Mouse (Mus musculus) spleen, postnatal 10 days (tissue): ENCODE results near the gene Mkln1.

Source experiments
- DNase-seq, 2 experiments: peaks; one replicate each; pipeline ENCODE4 v3.0.0; 2021 to 2022; ENCODE audit warnings: low spot score in 2 of 2

Gene Mkln1

GRCm38 (mm10) chr6:31397775-31398430 lies 632 bp upstream of the Mkln1 start:
- DNase-seq: no peak

DNA sequence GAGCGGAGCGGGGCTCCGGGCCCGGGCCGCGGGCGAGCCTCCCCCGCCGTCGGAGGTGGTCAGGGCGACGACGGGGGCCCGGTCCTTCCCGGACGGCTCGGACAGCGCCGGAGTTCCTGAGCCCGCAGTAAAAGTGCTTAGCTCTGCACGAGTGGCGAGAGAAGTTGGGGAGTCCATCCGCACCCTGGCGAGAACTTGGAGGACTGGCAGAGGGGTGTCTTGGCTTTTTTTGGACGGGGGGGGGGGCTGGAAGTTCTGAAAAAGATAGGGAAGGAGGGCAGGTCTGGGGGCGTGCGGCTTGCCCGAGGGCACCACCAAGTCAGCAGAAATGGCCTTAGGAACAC lies 643 bp downstream of the Mkln1 start:
- DNase-seq: no peak

GRCm38 (mm10) chr6:31399566-31399965 lies 1.0 kb downstream of the Mkln1 start:
- DNase-seq: peak; percentile 47 to 55

DNA sequence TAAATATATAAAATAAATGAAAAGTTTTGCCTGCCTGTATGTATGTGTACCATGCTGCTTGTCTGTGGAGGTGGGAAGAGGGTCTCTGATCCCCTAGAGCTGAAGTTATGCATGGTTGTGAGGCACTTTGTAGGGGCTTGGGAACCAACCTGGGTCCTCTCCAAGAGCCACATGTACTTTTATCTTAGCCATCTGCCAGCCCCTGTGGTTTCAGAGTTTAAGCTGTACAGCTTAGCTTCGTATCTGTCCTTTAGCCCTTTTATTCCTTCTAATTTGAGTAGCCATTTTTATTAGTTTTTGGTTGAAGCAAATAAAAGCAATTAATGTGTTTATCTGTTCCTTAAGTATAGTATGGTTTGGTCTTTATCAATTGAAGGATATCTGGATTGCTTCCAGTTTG lies 12.5 kb downstream of the Mkln1 start:
- DNase-seq: no peak

DNA sequence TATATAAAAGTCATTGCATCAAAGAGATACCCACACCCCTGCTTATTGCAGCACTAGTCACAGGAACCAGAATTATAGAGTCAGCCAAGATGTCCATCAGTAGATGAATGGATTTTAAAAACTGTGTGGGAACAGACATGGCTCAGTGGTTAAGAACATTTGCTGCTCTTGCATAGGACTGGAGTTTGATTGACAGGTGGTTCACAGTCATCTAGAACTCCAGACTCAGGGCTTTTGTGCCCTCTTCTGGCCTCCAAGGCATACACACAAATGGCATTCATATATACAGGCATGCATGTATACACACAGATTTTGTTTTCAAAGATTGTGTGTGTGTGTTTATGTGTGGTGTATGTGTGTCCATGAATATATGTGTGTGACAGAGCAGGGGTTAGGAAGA lies 14.0 kb downstream of the Mkln1 start:
- no peak for DNase-seq

GRCm38 (mm10) chr6:31413556-31413955 lies 15.0 kb downstream of the Mkln1 start:
- DNase-seq: no peak

- no peak for DNase-seq
These were observed 15.8 kb downstream of the Mkln1 start for GRCm38 (mm10) chr6:31414303-31414702.

GRCm38 (mm10) chr6:31425428-31425827 lies 26.9 kb downstream of the Mkln1 start:
- no peak for DNase-seq

DNA sequence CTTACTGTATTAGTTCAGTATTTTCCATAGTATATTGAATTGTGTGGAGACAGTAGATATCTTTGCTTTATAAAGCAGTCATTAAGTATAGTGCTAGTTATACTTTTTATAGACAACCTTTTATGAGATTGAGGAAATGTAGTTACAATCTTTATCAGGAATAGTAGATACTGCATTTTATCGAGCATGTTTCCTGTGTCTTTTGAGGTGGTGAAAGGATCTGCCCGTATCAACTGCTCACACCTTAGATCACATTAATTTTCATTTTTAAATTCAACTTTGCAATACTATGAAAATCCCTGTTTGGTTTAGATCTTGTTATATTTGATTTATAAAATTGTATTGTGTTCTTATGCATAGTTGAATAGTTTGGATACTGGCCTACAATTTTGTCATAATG lies 38.7 kb downstream of the Mkln1 start:
- DNase-seq: no peak

- no peak for DNase-seq
These were observed 46.7 kb downstream of the Mkln1 start for GRCm38 (mm10) chr6:31445258-31445657.

GRCm38 (mm10) chr6:31453735-31454134 lies 55.2 kb downstream of the Mkln1 start:
- DNase-seq: peak in 1 of 2 experiments; percentile 23

DNA sequence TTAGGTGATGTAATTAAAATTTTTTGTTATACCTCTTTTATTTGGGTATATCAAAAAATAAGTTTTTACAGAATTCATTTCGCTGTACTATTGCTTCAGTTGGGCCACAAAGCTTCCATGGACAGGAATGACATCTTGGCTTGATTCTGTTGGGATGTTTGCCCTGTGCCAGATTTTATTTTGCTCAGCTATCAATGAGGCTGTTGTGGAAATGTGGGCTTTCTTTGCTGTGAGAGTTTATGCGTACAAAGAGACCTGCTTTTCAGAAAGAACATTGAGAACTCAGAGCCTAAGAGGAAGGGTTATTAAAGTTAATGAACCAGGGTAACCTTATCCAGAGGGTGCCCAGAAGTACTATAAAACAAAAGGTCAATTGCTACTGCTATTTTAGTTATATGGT lies 56.8 kb downstream of the Mkln1 start:
- DNase-seq: no peak

DNA sequence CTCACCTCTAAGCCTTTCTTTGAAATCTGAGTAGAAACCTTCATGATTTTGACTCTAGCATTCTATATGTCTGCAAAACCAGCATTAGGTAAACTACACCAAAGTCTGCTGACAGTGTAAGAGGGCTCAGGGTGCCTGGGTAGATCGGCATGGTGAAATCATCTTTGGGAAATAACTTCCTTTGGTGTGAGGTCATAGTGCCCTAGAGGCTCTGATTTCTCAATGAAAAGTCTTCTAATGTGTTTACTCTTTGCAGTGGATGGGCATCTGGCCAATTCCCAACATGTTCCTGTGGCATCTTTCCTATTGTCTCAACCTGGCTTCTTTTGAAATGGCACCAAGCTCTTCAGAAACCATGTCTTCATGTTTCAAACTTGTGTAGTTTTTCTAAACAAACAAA lies 58.5 kb downstream of the Mkln1 start:
- no peak for DNase-seq

- DNase-seq: no peak
These were observed 70.9 kb downstream of the Mkln1 start for GRCm38 (mm10) chr6:31469431-31469830.

- DNase-seq: no peak
These were observed 79.7 kb downstream of the Mkln1 start for GRCm38 (mm10) chr6:31478221-31478620.

DNA sequence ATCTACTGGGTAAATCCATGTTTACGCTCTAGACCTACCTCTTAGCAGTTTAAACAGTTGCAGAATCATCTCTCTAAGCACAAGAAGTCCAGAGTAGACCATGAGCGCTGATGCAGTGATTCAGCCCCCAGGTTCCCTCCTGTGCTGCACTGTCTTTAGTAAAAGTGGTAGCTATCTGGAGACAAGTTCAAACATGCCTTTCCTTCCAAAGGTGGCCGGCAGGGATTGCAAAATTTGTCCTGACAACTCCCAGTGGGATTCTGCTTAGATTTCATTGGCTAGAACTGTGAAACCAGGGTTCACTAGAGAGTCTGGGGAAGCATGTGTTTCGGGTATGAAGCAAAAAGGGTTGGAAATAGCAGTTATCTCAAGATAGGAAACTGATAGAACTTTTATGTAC lies 81.5 kb downstream of the Mkln1 start:
- no peak for DNase-seq

DNA sequence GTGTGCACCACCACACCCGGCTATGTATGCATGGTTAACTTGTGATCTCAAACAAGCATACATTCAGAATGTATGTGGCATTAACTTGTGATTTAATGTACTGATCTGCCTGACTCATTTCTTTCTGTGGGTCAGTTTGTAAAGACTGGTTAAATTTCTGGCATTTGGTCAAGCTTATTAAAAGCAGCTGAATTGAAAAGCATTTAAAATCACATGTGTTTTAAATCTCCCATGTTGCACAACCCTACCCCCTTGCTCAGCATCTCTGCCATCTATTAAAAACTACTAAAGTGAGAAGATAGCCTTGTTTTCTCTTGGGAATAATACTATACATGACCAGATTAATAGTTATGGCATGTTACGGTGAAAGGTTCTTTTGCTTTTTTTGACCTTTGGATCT lies 88.1 kb downstream of the Mkln1 start:
- no peak for DNase-seq

DNA sequence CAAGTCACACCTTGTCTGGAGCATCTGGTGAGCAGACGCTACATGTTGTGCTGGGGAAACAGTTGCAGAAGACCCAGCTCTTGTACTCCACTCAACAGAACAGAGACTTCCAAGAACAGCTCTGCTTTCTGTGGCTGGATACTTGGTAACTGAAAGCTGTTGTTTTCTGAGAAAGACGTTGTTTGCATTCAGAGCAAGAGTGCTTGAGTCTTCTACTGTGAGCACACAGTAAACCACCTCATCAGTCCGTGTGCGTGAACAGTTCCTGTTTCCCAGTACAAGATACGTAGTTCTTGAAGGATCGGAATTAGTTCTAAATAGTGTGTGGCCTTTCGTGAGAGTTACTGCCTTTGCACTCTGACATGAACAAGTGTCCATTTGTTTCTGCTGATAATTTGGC lies 91.4 kb downstream of the Mkln1 start:
- DNase-seq: no peak

DNA sequence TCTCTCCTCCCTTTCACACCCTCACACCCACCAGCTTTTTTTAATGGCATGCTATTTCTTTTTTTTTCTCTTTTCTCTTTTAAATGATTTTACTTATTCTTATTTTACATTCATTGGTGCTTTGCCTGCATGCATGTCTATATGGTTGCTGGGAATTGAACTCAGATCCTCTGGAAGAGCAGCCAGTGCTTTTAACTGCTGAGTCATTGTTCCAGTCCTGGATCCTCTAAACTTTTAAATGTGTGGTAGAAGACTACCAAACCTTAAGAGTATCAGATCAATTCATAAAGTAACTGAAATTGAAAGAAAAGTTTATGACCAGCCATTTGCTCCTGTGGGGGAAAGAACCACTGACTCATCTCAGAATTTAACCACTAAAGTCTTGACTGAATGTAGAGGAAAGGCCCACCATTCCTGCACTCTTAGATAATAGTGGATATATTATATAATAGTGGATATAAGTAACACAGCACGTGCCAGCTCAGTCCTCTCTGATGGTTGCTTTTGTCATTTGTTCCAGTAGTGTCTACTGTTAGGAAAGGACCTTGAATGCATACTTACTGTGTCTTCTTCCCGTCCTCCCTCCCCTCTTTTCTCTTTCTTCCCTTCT lies 96.7 kb downstream of the Mkln1 start:
- DNase-seq: no peak

DNA sequence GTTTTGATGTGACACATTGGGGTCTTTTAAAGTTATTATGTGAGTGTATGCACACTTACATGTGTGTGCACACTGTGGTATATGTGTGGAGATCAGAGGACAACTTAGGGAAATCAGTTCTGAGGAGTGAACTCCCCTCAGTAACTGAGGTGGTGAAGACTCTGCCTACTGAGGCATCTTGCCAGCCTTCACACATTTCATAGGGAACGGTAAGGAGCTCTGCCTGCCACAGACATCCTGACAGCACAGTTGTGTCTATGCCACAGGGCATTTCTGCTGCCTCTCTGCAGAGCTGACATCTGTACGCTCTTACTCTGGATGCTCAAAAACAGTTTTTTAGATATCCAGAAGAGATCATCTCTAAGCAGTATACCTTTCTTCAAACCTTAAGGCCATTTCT lies 97.7 kb downstream of the Mkln1 start:
- DNase-seq: no peak

- DNase-seq: no peak
These were observed 101.3 kb downstream of the Mkln1 start for GRCm38 (mm10) chr6:31499836-31500235.

- DNase-seq: no peak
These were observed 101.7 kb downstream of the Mkln1 start for GRCm38 (mm10) chr6:31500260-31500659.

- no peak for DNase-seq
These were observed 102.2 kb downstream of the Mkln1 start for GRCm38 (mm10) chr6:31500691-31501090.

DNA sequence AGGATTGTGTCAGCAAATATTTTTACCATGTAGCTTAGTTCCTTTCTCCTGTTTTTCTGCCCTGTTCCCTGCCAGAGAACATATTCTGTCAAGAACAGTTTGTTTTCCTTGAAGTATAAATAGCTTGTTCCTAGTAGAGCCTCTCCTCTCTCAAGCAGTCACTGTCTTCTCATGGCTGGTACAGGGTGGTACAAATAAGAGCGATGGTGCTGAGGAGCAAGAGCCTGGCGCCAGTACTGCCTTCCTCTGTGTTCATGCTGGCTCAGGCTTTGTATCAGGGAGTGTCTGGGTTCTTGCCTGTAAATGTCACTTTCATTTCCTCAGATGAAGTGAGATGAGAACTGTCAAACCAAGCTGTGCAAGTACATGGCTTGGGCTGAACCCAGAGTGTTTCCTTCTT lies 104.1 kb downstream of the Mkln1 start:
- no peak for DNase-seq
